Mouse (Mus musculus) thymus, adult 2 months (tissue): Measurements from ENCODE around the gene Spint1.

Experiments
- CTCF ChIP-seq: fragments of 200-500 bp; IDR thresholded peaks from 2 replicates; pipeline ENCODE4 v1.5.1; 2012; ENCODE audit warnings: mild to moderate bottlenecking, control low read depth, low read length, moderate library complexity, borderline replicate concordance; ENCODE audit not compliant: control insufficient read depth, poor library complexity, insufficient read depth; ENCODE audit errors: extremely low read depth
- POLR2A ChIP-seq: fragments of 200-500 bp; IDR thresholded peaks from 2 replicates; pipeline ENCODE4 v1.6.1; 2012; ENCODE audit warnings: mild to moderate bottlenecking, low read length, control low read depth, moderate library complexity; ENCODE audit not compliant: control insufficient read depth, poor library complexity, insufficient read depth; ENCODE audit errors: extremely low read depth

- TF ChIP-seq CTCF (no peak), POLR2A (no peak)
Measured at GRCm38 (mm10) chr2:119298839-119299238, 61.7 kb downstream of the Spint1 start.
